Mouse (Mus musculus) stomach, embryonic 15.5 days (tissue): ENCODE data around the gene BC024978. TPM values are rescaled to one million over a fixed set of nuclear protein-coding genes. Genes with fewer than 3 reads are reported as not detected.

Source experiments
- ATAC-seq: fragments of 200-750 bp; cut with Nextera tagmentation; 2 replicates; pipeline ENCODE4 v1.8.0; 2017; ENCODE audit warnings: low read depth, moderate number of reproducible peaks, moderate TSS enrichment; ENCODE audit not compliant: insufficient read depth, low FRiP score
- H3K27ac ChIP-seq: fragments of 300-500 bp; sonication (generic); 2 replicates; pipeline ENCODE4 v1.5.1; 2015; ENCODE audit warnings: mild to moderate bottlenecking, inconsistent platforms
- H3K27me3 ChIP-seq: fragments of 300-500 bp; sonication (generic); replicated peaks from 2 replicates; pipeline ENCODE4 v1.6.1; 2015; ENCODE audit warnings: inconsistent platforms
- H3K36me3 ChIP-seq: fragments of 300-500 bp; sonication (generic); 2 replicates; pipeline ENCODE4 v1.6.1; 2015; ENCODE audit warnings: inconsistent platforms
- H3K4me1 ChIP-seq: fragments of 300-500 bp; sonication (generic); 2 replicates; pipeline ENCODE4 v1.6.1; 2015; ENCODE audit warnings: inconsistent platforms
- H3K4me2 ChIP-seq: fragments of 300-500 bp; sonication (generic); 2 replicates; pipeline ENCODE4 v1.6.1; 2015; ENCODE audit warnings: mild to moderate bottlenecking, inconsistent platforms
- H3K4me3 ChIP-seq: fragments of 300-500 bp; sonication (generic); replicated peaks from 2 replicates; pipeline ENCODE4 v1.5.1; 2015; ENCODE audit warnings: inconsistent platforms
- H3K9ac ChIP-seq: fragments of 300-500 bp; sonication (generic); 2 replicates; pipeline ENCODE4 v1.6.1; 2015; ENCODE audit warnings: inconsistent platforms
- H3K9me3 ChIP-seq: fragments of 300-500 bp; sonication (generic); 2 replicates; pipeline ENCODE4 v1.6.1; 2016; ENCODE audit warnings: inconsistent platforms
- WGBS: fragments of 180-500 bp; shearing (Covaris S2); methylation state at CpG from one replicate; pipeline ENCODE4 v1.1.7; 2015; 5-methylcytosine and 5-hydroxymethylcytosine counted together
- polyA plus RNA-seq: library from polyadenylated mRNA; unstranded; fragments of >200 nt; fragmentation: Nextera tagmentation; extraction: Ambion mirVana; gene quantifications from 2 replicates; pipeline ENCODE4 v1.2.1, GENCODE M21; 2015

The BC024978 gene
- polyA plus RNA-seq, 1 experiment from 2014 or later: 3.1 TPM

DNA sequence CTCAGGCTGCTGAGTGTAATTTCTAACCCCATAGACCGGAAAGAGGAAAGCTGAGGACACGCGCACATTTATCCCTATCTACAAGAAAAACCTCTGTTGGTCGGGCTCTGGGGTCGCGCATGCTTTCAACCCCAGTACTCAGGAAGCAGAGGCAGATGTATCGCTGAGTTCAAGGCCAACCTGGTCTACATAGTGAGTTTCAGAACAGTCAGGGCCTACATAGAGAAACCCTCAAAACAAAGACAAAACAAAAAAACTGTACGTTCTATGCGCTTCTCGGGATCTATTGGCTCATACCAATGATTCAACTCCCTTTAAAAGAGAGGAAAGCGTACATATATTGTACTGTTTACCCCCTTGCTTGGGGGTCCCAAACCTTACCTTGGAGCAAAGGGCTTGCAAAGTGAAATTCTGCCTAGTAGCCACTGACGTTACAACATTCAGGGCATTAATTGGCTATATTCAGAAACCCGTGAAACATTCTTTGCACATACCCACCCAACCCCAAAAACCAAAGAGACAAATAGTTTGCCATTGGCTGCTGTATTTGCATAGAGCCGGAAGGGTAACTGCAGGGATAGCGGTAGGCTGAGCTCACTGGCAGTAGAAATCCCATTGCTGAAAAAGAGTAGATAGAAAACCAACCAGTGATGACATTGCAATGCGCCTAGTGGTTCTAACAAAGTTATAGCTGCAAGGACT is 16.2 kb upstream of the BC024978 start:
- Histone ChIP-seq H3K4me2 (peak overlapping the region; percentile 64), H3K27ac (peak overlapping the region; percentile 98), H3K4me3 (peak overlapping the region; percentile 85), H3K9me3 (no peaks in the 10 kb centered on the region), H3K9ac (no peak overlapping the region), H3K4me1 (peaks cover 11% of the 10 kb centered on the region; the same call in 1 of the 2 replicates), H3K27me3 (no peaks in the 10 kb centered on the region), H3K36me3 (peaks cover 7% of the 10 kb centered on the region; the same call in 1 of the 2 replicates)
- ATAC-seq: no peak
- WGBS: 41% methylated on average over 16 of the region's 16 CpGs

DNA sequence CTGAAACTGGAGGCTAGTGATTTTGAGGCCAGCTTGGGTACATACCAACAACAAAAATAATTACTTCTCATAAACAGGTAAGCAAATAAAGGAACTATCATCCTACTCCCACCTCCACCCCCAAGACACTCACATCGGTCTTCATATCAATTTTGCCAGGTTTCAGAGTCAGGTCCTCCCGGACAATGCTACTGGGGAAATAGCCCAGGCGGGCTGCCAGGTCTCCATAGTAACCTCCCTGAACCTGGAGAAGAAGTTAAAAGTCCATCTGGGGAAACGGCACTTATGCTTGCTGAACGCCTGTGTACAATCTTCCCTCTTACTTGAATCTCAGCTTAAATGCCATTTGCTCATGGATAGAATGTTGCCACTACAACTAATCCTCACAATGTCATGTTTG is 15.5 kb upstream of the BC024978 start:
- H3K4me2 ChIP-seq: no peak overlapping the region

DNA sequence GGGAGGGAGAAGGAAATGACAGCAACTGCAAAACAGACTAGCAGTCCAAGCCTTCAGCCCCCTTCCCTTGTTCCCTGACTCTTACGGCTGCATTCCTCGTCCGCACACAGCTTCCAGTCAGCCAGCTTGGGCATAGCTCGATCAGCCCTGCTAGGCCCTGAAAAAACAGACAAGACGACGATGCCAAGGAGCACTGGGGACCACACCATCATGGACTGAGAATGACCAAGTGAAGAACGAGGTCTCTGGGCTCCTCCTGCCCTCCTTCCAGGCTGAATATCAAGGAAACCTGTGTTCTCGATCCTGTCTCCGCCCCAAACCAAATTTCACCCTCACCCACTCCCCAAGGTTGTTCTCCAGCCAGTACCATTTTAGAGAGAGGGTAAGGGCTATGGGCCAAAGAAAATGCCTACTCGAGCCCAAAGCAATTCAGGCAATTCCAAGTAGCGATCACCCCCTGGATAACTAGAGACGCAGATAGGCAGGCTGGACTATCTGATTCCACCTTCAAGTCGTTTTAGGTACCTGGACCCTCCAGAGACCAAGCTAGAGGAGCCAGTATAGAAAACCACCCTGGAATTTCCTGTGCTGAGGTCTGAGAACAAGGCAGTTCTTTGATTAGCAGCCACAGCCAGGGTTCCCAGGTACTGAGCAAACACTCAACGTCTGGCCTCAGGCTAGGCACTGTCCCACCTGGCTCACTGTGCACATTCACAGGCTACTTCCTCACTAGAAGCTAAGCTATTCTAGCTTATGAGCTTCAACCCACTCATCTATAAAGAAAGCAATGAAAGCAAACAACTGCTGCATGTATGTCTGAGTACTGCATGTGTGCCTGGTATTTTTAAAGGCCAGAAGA is 14.5 kb upstream of the BC024978 start, which contains the start of the genes Gm21983 and Mia:
Gene Gm21983, minus strand, starts transcription at position 250 of the 859 bp plus-strand sequence.
Gene Mia, minus strand, starts transcription at position 321 of the 859 bp plus-strand sequence.
- Histone ChIP-seq H3K36me3 (peaks cover 22% of the 10 kb centered on the region), H3K4me2 (no peak within 1 kb of the TSS), H3K27me3 (no peaks in the 10 kb centered on the region), H3K4me1 (peaks cover 11% of the 10 kb centered on the region; the same call in 1 of the 2 replicates), H3K4me3 (no peak within 1 kb of the TSS), H3K9me3 (no peaks in the 10 kb centered on the region), H3K9ac (no peak within 1 kb of the TSS), H3K27ac (peak within 1 kb of the TSS; percentile 67)
- 64% methylated on average over 14 of the region's 14 CpGs for WGBS
- ATAC-seq: no peak

More for the DNA sequence above, 15.5 kb upstream of the BC024978 start:
- Histone ChIP-seq H3K27ac (0 out of 2 replicates have a peak overlapping the region, but pooled peaks have one; percentile 67), H3K4me3 (no peak overlapping the region), H3K27me3 (no peaks in the 10 kb centered on the region), H3K9me3 (no peaks in the 10 kb centered on the region), H3K36me3 (peaks cover 12% of the 10 kb centered on the region), H3K4me1 (peaks cover 11% of the 10 kb centered on the region; the same call in 1 of the 2 replicates), H3K9ac (no peak overlapping the region)
- WGBS: 49% methylated on average over 5 of the region's 5 CpGs
- ATAC-seq: no peak

DNA sequence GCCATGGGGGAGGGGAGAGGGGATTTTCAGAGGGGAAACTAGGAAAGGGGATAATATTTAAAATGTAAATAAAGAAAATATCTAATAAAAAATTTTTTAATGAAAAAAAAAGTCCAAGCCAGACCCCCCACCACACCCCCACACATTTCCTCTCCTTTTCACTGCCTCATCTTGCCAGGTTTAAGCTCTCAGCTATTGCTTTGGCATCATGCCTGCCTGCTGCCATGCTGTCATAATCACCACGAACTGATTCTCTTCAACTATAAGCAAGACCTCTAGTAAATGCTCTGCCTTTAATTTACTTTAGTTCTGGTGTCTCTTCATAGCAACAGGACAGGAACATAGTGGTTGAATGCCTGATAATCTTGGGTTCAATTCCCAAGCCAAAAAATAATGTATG is 13.1 kb upstream of the BC024978 start:
- Histone ChIP-seq H3K36me3 (peaks cover 31% of the 10 kb centered on the region), H3K9me3 (no peaks in the 10 kb centered on the region), H3K4me1 (peaks cover 11% of the 10 kb centered on the region; the same call in 1 of the 2 replicates), H3K4me3 (no peak overlapping the region), H3K27me3 (no peaks in the 10 kb centered on the region), H3K27ac (no peak overlapping the region), H3K9ac (no peak overlapping the region), H3K4me2 (no peak overlapping the region)
- ATAC-seq: no peak
- WGBS: 69% methylated on average over 1 of the region's 1 CpGs

DNA sequence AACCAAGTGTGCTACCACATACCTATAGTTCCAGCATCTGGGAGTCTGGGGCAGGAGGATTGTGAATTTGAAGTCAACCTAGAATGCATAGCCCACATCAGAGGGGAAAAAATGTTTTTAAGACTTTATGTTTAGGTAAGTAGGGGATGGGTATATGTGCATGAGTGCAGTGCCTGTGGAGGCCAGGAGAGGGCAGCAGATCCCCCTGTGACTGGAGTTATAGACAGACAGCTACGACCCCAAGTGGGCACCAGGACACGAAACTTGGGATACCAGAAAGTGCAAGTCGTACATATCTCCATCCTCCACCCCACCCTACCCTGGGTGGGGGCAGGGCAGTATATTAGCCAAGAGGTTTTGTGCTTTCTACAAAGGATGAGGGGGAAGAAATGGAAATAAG is 10.6 kb upstream of the BC024978 start:
- Histone ChIP-seq H3K4me3 (no peak overlapping the region), H3K4me2 (no peak overlapping the region), H3K27ac (no peak overlapping the region), H3K9ac (no peak overlapping the region), H3K4me1 (no peaks in the 10 kb centered on the region), H3K36me3 (peaks cover 54% of the 10 kb centered on the region), H3K27me3 (no peaks in the 10 kb centered on the region), H3K9me3 (no peaks in the 10 kb centered on the region)
- WGBS: 55% methylated on average over 3 of the region's 3 CpGs
- no peak for ATAC-seq

DNA sequence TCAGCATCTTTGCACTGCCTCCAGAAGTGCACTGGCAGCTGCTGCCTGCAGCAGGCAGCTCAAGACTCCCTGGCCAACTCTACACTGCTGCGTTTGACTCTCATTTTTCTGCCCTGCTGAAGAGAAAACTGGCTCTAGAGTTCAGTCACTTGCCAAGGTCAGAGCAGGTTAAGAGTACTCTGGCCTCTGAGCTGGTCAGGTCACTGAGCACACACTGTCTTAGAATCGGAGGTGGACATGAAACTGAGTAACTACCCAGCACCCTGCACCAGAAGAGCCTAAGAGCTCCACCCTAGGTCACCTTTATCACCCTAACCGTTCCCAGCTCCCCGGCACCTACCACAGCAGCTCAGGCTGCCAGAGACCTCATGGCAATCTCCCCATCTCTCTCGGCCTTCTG is 9.6 kb upstream of the BC024978 start:
- Histone ChIP-seq H3K27ac (no peak overlapping the region), H3K36me3 (peaks cover 64% of the 10 kb centered on the region), H3K4me2 (no peak overlapping the region), H3K27me3 (no peaks in the 10 kb centered on the region), H3K4me1 (no peaks in the 10 kb centered on the region), H3K9me3 (no peaks in the 10 kb centered on the region), H3K9ac (no peak overlapping the region), H3K4me3 (no peak overlapping the region)
- WGBS: 89% methylated on average over 5 of the region's 5 CpGs
- ATAC-seq: no peak

DNA sequence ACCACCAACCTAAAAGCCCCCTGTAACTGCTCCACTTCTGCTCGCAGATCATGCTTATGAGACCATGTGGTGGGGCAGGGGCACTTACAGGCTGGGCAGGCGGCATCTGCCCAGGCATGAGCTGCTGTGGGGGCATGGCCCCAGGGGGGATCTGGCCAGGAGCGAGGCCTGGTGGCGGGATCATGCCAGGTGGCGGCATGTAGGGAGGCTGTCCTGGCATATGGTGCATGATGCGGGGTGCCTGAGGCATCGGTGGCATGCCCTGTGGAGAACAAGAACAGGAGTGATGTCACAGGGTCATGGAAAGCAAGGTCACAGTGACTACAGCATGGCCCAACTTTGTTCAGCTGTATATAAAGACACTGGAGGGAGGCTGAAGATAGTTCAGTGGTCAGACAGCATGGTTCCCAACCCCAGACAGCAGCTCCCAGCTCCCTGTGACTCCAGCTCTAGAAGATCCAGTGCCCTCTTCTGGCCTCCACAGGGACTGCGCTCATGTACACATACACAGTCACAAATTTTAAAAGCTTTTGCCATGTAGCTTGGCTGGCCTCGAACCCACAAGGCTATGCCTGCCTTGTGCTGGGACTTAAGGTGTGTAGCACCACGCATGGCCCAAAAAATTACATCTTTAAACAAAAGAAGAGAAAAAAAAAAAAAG is 6.2 kb upstream of the BC024978 start:
- Histone ChIP-seq H3K4me3 (no peak overlapping the region), H3K27ac (no peak overlapping the region), H3K27me3 (no peaks in the 10 kb centered on the region), H3K9me3 (no peaks in the 10 kb centered on the region), H3K4me1 (peaks cover 10% of the 10 kb centered on the region; the same call in 1 of the 2 replicates), H3K9ac (no peak overlapping the region), H3K36me3 (peaks cover 83% of the 10 kb centered on the region), H3K4me2 (no peak overlapping the region)
- WGBS: 95% methylated on average over 10 of the region's 10 CpGs
- no peak for ATAC-seq

DNA sequence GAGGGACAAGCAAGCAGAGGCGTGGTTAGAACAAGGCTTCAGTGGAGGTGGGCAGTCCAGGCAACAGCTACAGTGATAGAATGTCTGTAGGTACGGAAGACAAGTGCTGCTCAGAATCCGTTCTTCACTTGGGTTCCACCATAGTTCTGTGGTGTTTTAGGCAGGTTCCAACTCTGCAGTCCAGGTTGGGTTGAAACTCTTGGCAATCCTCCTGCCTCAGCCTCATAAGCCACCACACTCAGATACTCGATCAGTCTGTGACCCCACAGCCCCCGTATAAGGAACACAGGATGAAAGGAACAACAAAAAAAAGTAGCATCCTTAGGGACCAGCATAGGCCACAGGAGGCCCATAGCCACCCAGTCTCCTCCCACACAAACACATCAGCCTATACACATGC is 3.1 kb upstream of the BC024978 start:
- H3K27ac ChIP-seq: no peak overlapping the region
- H3K4me2 ChIP-seq: no peak overlapping the region
- no peak for ATAC-seq
- peaks cover 18% of the 10 kb centered on the region for H3K4me1 ChIP-seq
- no peaks in the 10 kb centered on the region for H3K27me3 ChIP-seq
- H3K9me3 ChIP-seq: no peaks in the 10 kb centered on the region
- 92% methylated on average over 5 of the region's 5 CpGs for WGBS
- H3K4me3 ChIP-seq: no peak overlapping the region
- H3K36me3 ChIP-seq: peaks cover 63% of the 10 kb centered on the region
- H3K9ac ChIP-seq: no peak overlapping the region

DNA sequence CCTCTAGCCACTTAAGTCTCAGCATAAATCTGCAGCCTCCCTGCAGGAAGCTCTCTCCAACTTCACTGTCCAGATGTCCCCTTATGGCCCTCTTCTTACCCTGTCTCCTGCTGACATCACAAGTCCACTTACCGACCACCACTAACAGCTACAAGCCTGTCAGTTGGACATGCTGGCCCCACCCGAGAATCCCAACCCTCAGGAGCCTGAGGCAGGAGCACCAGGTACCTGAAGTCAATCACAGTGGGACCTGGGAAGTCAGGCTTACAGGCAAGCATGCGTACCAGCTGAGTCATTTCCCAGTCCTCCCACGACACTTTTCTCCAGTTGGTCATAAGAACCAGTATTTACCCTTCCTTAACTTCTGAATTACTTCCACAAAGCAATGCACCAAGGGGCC is 1.9 kb upstream of the BC024978 start:
- H3K9ac ChIP-seq: no peak overlapping the region
- peaks cover 18% of the 10 kb centered on the region for H3K4me1 ChIP-seq
- no peaks in the 10 kb centered on the region for H3K27me3 ChIP-seq
- peaks cover 54% of the 10 kb centered on the region for H3K36me3 ChIP-seq
- peak overlapping the region; percentile 19 for H3K4me2 ChIP-seq
- 69% methylated on average over 4 of the region's 4 CpGs for WGBS
- H3K4me3 ChIP-seq: no peak overlapping the region
- H3K9me3 ChIP-seq: no peaks in the 10 kb centered on the region
- no peak for ATAC-seq
- H3K27ac ChIP-seq: no peak overlapping the region

DNA sequence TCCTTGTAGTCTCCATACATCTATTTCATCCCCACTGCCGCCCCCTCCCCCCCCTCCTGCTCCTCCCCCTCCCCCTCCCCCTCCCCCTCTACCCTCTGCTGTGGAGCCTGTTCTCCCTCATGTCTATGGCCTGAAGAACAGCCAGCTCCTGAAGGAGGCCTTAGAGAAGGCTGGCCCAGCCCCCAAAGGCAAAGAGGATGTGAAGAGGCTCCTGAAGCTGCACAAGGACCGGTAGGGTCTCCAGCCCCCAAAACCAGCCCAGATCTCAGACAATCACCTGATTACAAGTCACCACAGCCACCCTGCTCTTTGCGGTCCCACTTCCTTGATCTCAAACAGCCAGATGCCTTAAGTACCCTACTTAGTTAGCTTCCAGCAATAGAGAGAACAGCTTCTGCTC is 1.6 kb downstream of the BC024978 start:
- WGBS: 77% methylated on average over 3 of the region's 3 CpGs
- ATAC-seq: no peak

DNA sequence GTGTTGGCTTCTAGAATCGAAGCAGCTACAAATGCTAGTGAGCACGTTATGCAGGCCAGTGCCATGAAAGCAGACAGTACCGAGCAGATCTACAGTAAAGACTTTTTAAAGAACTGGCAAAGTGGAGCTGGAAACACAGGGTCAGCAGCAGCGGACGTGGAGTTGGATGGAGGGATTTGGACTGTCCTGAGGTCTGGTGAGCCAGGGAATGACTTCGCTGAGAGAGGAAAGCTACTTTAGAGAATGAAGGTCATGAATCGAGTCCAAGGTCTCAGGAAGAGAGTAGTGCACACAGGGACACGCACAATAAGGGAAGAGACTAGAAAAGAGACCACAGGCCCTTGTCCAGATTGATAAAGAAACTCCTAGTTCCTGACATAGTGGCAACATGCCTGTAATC is 2.1 kb downstream of the BC024978 start:
- H3K4me1 ChIP-seq: peaks cover 18% of the 10 kb centered on the region
- no peak overlapping the region for H3K4me2 ChIP-seq
- 89% methylated on average over 8 of the region's 8 CpGs for WGBS
- peaks cover 27% of the 10 kb centered on the region; the same call in 1 of the 2 replicates for H3K36me3 ChIP-seq
- H3K27me3 ChIP-seq: no peaks in the 10 kb centered on the region
- no peak overlapping the region for H3K9ac ChIP-seq
- no peak for ATAC-seq
- H3K27ac ChIP-seq: no peak overlapping the region; the same call in 1 of the 2 replicates
- no peaks in the 10 kb centered on the region for H3K9me3 ChIP-seq
- H3K4me3 ChIP-seq: no peak overlapping the region

More for the DNA sequence above, 1.6 kb downstream of the BC024978 start:
- Histone ChIP-seq H3K27me3 (no peaks in the 10 kb centered on the region), H3K36me3 (peaks cover 27% of the 10 kb centered on the region), H3K27ac (no peak overlapping the region), H3K4me1 (peaks cover 18% of the 10 kb centered on the region), H3K9ac (no peak overlapping the region), H3K9me3 (no peaks in the 10 kb centered on the region), H3K4me3 (no peak overlapping the region), H3K4me2 (no peak overlapping the region)
